Mouse (Mus musculus) liver, embryonic 14.5 days (tissue): ENCODE measurements around the gene Itpr1. TPM values are rescaled to one million over a fixed set of nuclear protein-coding genes. Genes with fewer than 3 reads are reported as not detected.

Experiments
- ATAC-seq: fragments of 200-750 bp; cut with Nextera tagmentation; 2 replicates; pipeline ENCODE4 v1.8.0; 2017; ENCODE audit warnings: moderate number of reproducible peaks, mild to moderate bottlenecking, moderate library complexity; ENCODE audit not compliant: insufficient read depth
- DNase-seq, 3 experiments: peaks; one replicate each; pipeline ENCODE4 v3.0.0-alpha.2; 2012 to 2013; ENCODE audit warnings: low read depth in 3 of 3, low spot score in 3 of 3
- H3K27ac ChIP-seq: fragments of 300-500 bp; sonication (generic); 2 replicates; pipeline ENCODE4 v1.5.1; 2014; ENCODE audit warnings: moderate library complexity, mild to moderate bottlenecking, control low read depth, inconsistent platforms
- H3K27me3 ChIP-seq: fragments of 300-500 bp; sonication (generic); 2 replicates; pipeline ENCODE4 v1.6.1; 2014; ENCODE audit warnings: mild to moderate bottlenecking, low read length, moderate library complexity; ENCODE audit not compliant: control insufficient read depth, insufficient read depth
- H3K36me3 ChIP-seq: fragments of 300-500 bp; sonication (generic); replicated peaks from 2 replicates; pipeline ENCODE4 v1.6.1; 2014; ENCODE audit warnings: low read depth; ENCODE audit not compliant: control insufficient read depth, insufficient read depth
- H3K4me1 ChIP-seq, 2 experiments: fragments of 200-500 bp in 1 of 2; fragments of 300-500 bp in 1 of 2; sonication (generic) in 1 of 2; replicated peaks; 2 replicates each; pipeline ENCODE4 v1.6.1; 2012 to 2014; ENCODE audit warnings: antibody characterized with exemption in 1 of 2, inconsistent platforms in 1 of 2, low read length in 1 of 2; ENCODE audit not compliant: control insufficient read depth in 2 of 2, insufficient read depth in 2 of 2
- H3K4me2 ChIP-seq: fragments of 300-500 bp; sonication (generic); 2 replicates; pipeline ENCODE4 v1.6.1; 2014; ENCODE audit warnings: low read depth, mild to moderate bottlenecking, control low read depth, moderate library complexity
- H3K4me3 ChIP-seq, 2 experiments: fragments of 200-500 bp in 1 of 2; fragments of 300-500 bp in 1 of 2; sonication (generic) in 1 of 2; 2 replicates each; pipeline ENCODE4 v1.5.1; 2012 to 2014; ENCODE audit warnings: low read depth in 2 of 2, low read length in 2 of 2, mild to moderate bottlenecking in 2 of 2, control low read depth in 1 of 2, inconsistent platforms in 1 of 2, moderate library complexity in 1 of 2; ENCODE audit not compliant: insufficient read depth in 1 of 2
- H3K9ac ChIP-seq: fragments of 300-500 bp; sonication (generic); replicated peaks from 2 replicates; pipeline ENCODE4 v1.6.1; 2014; ENCODE audit warnings: mild to moderate bottlenecking, control low read depth, moderate library complexity
- H3K9me3 ChIP-seq: fragments of 300-500 bp; sonication (generic); 2 replicates; pipeline ENCODE4 v1.6.1; 2016; ENCODE audit warnings: low read length, mixed read lengths; ENCODE audit not compliant: control insufficient read depth
- CTCF ChIP-seq: IDR thresholded peaks from 2 replicates; pipeline ENCODE4 v1.5.1; 2016; ENCODE audit warnings: antibody characterized with exemption, low read depth, control low read depth
- EP300 ChIP-seq: IDR thresholded peaks from 2 replicates; pipeline ENCODE4 v1.6.1; 2016; ENCODE audit warnings: antibody characterized with exemption, low read depth
- WGBS: fragments of 180-500 bp; shearing (Covaris S2); extraction: QIAGEN DNeasy Blood & Tissue Kit; methylation state at CpG from one replicate; pipeline ENCODE4 v1.1.7; 2014; ENCODE audit not compliant: insufficient replicate concordance; 5-methylcytosine and 5-hydroxymethylcytosine counted together
- polyA plus RNA-seq, 2 experiments: library from polyadenylated mRNA; depleted of rRNA in 1 of 2; stranded (reverse) in 1 of 2; unstranded in 1 of 2; fragments of >200 nt; fragmentation: Nextera tagmentation in 1 of 2; extraction: Ambion mirVana in 1 of 2; gene quantifications; 2 replicates each; pipeline versions ENCODE4 v1.2.1 to v1.2.3; 2012 to 2014

Gene Itpr1
- polyA plus RNA-seq, 2 experiments, result 1.6 to 3.1 TPM

DNA sequence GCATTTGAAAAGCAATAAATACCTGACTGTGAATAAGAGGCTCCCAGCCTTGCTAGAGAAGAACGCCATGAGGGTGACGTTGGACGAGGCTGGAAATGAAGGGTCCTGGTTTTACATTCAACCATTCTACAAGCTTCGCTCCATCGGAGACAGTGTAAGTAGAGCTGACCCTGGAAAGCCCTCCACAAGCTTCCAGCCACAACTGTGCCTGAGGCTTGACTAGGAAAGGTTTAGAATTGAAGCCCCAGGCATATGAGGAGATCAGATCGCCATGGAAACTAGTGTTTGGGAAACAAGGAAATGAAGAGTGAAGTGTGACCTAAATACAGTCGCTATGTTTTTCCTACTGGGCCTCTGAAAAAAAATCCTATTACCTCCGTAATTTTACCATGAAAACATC, 139.1 kb downstream of the Itpr1 start:
- no peak for TF ChIP-seq EP300
- no peak for TF ChIP-seq CTCF
- no peaks in the 10 kb centered on the region for H3K27me3 ChIP-seq
- H3K4me2 ChIP-seq, result no peak overlapping the region
- DNase-seq, result no peak
- H3K9ac ChIP-seq, result no peak overlapping the region
- no peaks in the 10 kb centered on the region for H3K36me3 ChIP-seq
- H3K4me1 ChIP-seq, result no peaks in the 10 kb centered on the region
- H3K9me3 ChIP-seq, result no peaks in the 10 kb centered on the region
- WGBS, result 75% methylated on average over 8 of the region's 8 CpGs
- H3K4me3 ChIP-seq, result no peak overlapping the region
- ATAC-seq, result no peak
- H3K27ac ChIP-seq, result no peak overlapping the region

DNA sequence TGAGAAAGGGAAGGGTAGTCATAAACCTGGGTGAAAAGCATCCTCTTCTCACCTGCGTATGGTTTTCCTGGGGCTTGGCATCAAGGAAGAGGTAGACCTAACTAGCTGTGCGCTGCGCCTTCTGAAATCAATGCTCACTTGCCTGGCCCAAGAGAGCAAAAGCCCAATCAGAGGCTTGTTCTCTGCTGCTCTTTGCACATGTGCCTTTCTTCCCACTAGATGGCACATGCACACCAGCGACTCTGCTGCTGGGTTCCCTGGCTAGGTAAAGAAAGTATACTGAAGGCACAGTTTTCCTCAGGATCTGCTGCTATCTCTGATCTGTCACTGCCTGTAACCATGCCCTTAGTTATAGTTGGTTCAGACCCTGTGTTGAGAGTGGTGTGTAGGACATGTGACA, 154.5 kb downstream of the Itpr1 start:
- Histone ChIP-seq H3K9me3 (no peaks in the 10 kb centered on the region), H3K4me1 (no peaks in the 10 kb centered on the region), H3K27me3 (no peaks in the 10 kb centered on the region), H3K9ac (no peak overlapping the region), H3K4me2 (no peak overlapping the region), H3K27ac (no peak overlapping the region), H3K4me3 (no peak overlapping the region), H3K36me3 (no peaks in the 10 kb centered on the region; the same call in 1 of the 2 replicates)
- ATAC-seq, result no peak
- no peak for TF ChIP-seq EP300
- TF ChIP-seq CTCF, result peak; percentile 43
- DNase-seq, result no peak
- WGBS, result 82% methylated on average over 4 of the region's 4 CpGs

- H3K36me3 ChIP-seq, result no peaks in the 10 kb centered on the region; the same call in 1 of the 2 replicates
- no peak overlapping the region for H3K9ac ChIP-seq
- no peaks in the 10 kb centered on the region for H3K27me3 ChIP-seq
- H3K9me3 ChIP-seq, result no peaks in the 10 kb centered on the region
- no peak overlapping the region for H3K4me2 ChIP-seq
- no peaks in the 10 kb centered on the region for H3K4me1 ChIP-seq
- no peak for ATAC-seq
- no peak overlapping the region for H3K4me3 ChIP-seq
- DNase-seq, result no peak
- TF ChIP-seq EP300 (no peak), CTCF (no peak)
- H3K27ac ChIP-seq, result no peak overlapping the region
- WGBS, result 79% methylated on average over 11 of the region's 11 CpGs
These were observed 156.1 kb downstream of the Itpr1 start for GRCm38 (mm10) chr6:108369031-108369430.

DNA sequence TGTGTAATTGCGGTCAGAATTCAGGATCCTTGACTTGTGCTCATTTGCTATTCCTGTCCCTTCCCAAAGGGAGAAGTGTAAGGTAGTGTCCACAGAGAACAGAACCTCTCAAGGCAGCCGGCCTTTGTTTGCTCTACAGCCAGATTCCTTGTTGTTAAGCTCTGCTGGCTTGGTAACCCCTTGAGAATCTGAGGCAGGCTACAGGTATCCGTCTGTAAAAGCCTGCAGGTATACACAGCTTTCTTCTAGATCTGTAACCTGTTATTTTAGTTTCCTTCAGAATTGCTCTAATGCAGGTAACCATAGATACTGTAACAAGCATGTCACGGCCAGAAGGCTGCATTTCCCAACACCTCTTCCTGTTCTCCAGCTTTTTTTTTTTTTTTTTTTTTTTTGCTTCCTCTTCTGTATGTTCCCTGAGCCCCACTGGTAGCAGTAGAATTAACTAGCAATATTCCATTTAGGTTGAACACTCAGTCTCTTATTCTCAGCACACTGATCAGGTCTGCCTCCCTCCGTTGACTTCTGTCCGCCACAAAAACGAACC, 158.5 kb downstream of the Itpr1 start:
- no peak overlapping the region for H3K4me3 ChIP-seq
- ATAC-seq, result no peak
- no peaks in the 10 kb centered on the region for H3K4me1 ChIP-seq
- H3K27me3 ChIP-seq, result no peaks in the 10 kb centered on the region
- no peak overlapping the region for H3K27ac ChIP-seq
- H3K4me2 ChIP-seq, result no peak overlapping the region
- no peak overlapping the region for H3K9ac ChIP-seq
- H3K9me3 ChIP-seq, result no peaks in the 10 kb centered on the region
- TF ChIP-seq EP300 (no peak), CTCF (no peak)
- no peak for DNase-seq
- 72% methylated on average over 7 of the region's 7 CpGs for whole genome bisulfite sequencing
- H3K36me3 ChIP-seq, result no peaks in the 10 kb centered on the region

- ATAC-seq (no peak), DNase-seq (no peak)
- no peaks in the 10 kb centered on the region for H3K27me3 ChIP-seq
- no peaks in the 10 kb centered on the region for H3K36me3 ChIP-seq
- no peak overlapping the region for H3K4me2 ChIP-seq
- TF ChIP-seq CTCF (no peak), EP300 (no peak)
- no peak overlapping the region for H3K4me3 ChIP-seq
- H3K9ac ChIP-seq, result no peak overlapping the region
- 67% methylated on average over 7 of the region's 7 CpGs for WGBS
- no peaks in the 10 kb centered on the region for H3K4me1 ChIP-seq
- no peak overlapping the region for H3K27ac ChIP-seq
- H3K9me3 ChIP-seq, result no peaks in the 10 kb centered on the region
These were observed 161.1 kb downstream of the Itpr1 start for GRCm38 (mm10) chr6:108374019-108374418.
